8 mouse cellular contexts compared by ENCODE assay signal in the genomic region with DNA sequence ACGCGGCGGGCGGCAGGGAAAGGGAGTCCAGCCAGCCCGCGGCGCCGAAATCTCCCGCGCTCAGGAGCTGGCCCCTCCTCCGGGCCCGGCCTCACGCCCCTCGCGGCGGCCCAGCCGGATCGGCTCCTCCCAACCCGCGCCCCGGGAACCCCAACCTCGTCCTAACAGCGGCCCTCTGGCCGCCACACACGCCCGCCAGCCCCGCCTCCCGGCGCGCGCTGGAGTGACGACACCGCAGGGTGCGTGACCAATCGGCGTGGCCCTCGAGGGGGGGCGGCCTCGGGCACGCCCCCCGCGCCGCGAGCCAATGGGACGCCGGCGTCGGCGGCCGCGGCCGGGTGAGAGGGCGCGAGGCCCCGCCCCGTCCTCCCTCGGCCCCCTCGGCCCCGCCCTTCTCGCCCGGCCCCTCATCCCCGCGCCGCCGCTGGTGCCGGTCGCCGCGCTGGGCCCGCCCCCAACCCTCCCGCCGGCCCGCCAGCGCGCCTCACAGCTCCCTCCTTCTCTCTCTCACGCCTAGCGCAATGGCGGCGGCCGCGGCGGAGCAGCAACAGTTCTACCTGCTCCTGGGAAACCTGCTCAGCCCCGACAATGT. TPM values are rescaled to one million over a fixed set of nuclear protein-coding genes. Genes with fewer than 3 reads are reported as not detected.
DNase-seq lines count a peak whose midpoint lies in the region; ATAC-seq and TF ChIP-seq lines count a peak whose summit lies in the region.

A gene (plus strand): TSS at position 492 of the 592 bp plus-strand sequence.

- TF ChIP-seq CTCF in layer of hippocampus, adult 2 months (conservative IDR thresholded peaks at IDR 0.05): no peak
- TF ChIP-seq CTCF in lung, embryonic 14.5 days (IDR thresholded peaks at IDR 0.05; ENCODE audit: low read depth): no peak
- no peak for TF ChIP-seq CTCF in olfactory bulb, adult 2 months (IDR thresholded peaks at IDR 0.05; ENCODE audit: insufficient read depth, low read depth, low read length)
- TF ChIP-seq CTCF in thymus, adult 2 months (IDR thresholded peaks at IDR 0.05; ENCODE audit: borderline replicate concordance, control insufficient read depth, extremely low read depth, insufficient read depth, low read length, poor library complexity): peak; percentile 53; the same call in 1 of the 2 replicates

- intact Hi-C loops in heart, postnatal 36 days (cut with DNase I): loop anchor here (2.0 to 10.0 kb wide), 3 partner anchors 78 to 436 kb away; a partner anchor contains a TSS

- WGBS in forebrain, embryonic 16.5 days: under 1% methylated on average over 52 of the region's 83 CpGs
- 1% methylated on average over 44 of the region's 83 CpGs for WGBS in lung, embryonic 14.5 days
- WGBS in olfactory bulb, adult 2 months: under 1% methylated on average over 83 of the region's 83 CpGs
- WGBS in thymus, adult 2 months: under 1% methylated on average over 78 of the region's 83 CpGs

- peaks cover 2 to 7% of the 10 kb centered on the region in 2 experiments; a peak in 3 of 4 replicates for H3K4me1 ChIP-seq in ES-E14 (ENCODE audit: control insufficient read depth in 2 of 2, insufficient read depth in 2 of 2, low read length in 2 of 2, poor library complexity in 1 of 2)
- H3K4me1 ChIP-seq in forebrain, embryonic 16.5 days (replicated peaks; ENCODE audit: control insufficient read depth, insufficient read depth, low read length): peaks cover 13% of the 10 kb centered on the region
- H3K4me1 ChIP-seq in lung, embryonic 14.5 days (ENCODE audit: insufficient read depth): no peaks in the 10 kb centered on the region
- peaks cover 8% of the 10 kb centered on the region; the same call in 1 of the 2 replicates for H3K4me1 ChIP-seq in olfactory bulb, adult 2 months (ENCODE audit: control insufficient read depth, insufficient read depth, low read length)
- peaks cover 4% of the 10 kb centered on the region; the same call in 1 of the 2 replicates for H3K4me1 ChIP-seq in thymus, adult 2 months (replicated peaks; ENCODE audit: control insufficient read depth, insufficient read depth, low read length)

- peak within 1 kb of the TSS; percentile 98 to 100 for H3K4me3 ChIP-seq in ES-E14 (ENCODE audit: insufficient read depth in 1 of 2, low read depth in 1 of 2, low read length in 2 of 2, poor library complexity in 1 of 2, severe bottlenecking in 1 of 2)
- H3K4me3 ChIP-seq in forebrain, embryonic 16.5 days (replicated peaks; ENCODE audit: low read length): peak within 1 kb of the TSS; percentile 88
- peak within 1 kb of the TSS; percentile 84 for H3K4me3 ChIP-seq in layer of hippocampus, adult 2 months
- H3K4me3 ChIP-seq in lung, embryonic 14.5 days (ENCODE audit: low read depth, low read length): peak within 1 kb of the TSS; percentile 82
- peak within 1 kb of the TSS; percentile 68 for H3K4me3 ChIP-seq in olfactory bulb, adult 2 months (ENCODE audit: insufficient read depth, low read depth, low read length)
- H3K4me3 ChIP-seq in thymus, adult 2 months (ENCODE audit: control insufficient read depth, insufficient read depth, low read length): peak within 1 kb of the TSS; percentile 68

- no peaks in the 10 kb centered on the region for H3K9me3 ChIP-seq in ES-E14 (ENCODE audit: control insufficient read depth, insufficient read depth, low read depth, low read length)
- H3K9me3 ChIP-seq in forebrain, embryonic 16.5 days (ENCODE audit: control insufficient read depth, low read length): no peaks in the 10 kb centered on the region
- no peaks in the 10 kb centered on the region for H3K9me3 ChIP-seq in lung, embryonic 14.5 days (ENCODE audit: low read depth, low read length)

- in situ Hi-C loops in ES-E14 (cut with MboI; ENCODE audit: low sequenced_read_pairs in 2 of 2, unreplicated experiment in 2 of 2): no loop called here

- 0 out of 2 replicates have a peak, but pooled peaks cover under 1% of the 10 kb centered on the region for H3K36me3 ChIP-seq in ES-E14 (ENCODE audit: control insufficient read depth, insufficient read depth, low read length, poor library complexity, severe bottlenecking)
- no peaks in the 10 kb centered on the region for H3K36me3 ChIP-seq in forebrain, embryonic 16.5 days (ENCODE audit: control insufficient read depth, insufficient read depth)
- no peaks in the 10 kb centered on the region for H3K36me3 ChIP-seq in lung, embryonic 14.5 days (ENCODE audit: insufficient read depth)
- H3K36me3 ChIP-seq in thymus, adult 2 months (ENCODE audit: control insufficient read depth, insufficient read depth, low read length): no peaks in the 10 kb centered on the region

- H3K27me3 ChIP-seq in forebrain, embryonic 16.5 days (replicated peaks; ENCODE audit: control insufficient read depth, insufficient read depth, low read length): no peaks in the 10 kb centered on the region
- H3K27me3 ChIP-seq in lung, embryonic 14.5 days (ENCODE audit: insufficient read depth, low read length): no peaks in the 10 kb centered on the region
- H3K27me3 ChIP-seq in thymus, adult 2 months (ENCODE audit: control insufficient read depth, insufficient read depth, low read length): no peaks in the 10 kb centered on the region

- TF ChIP-seq POLR2A in olfactory bulb, adult 2 months (IDR thresholded peaks at IDR 0.05; ENCODE audit: insufficient read depth, low read depth, low read length): peak; percentile 48
- TF ChIP-seq POLR2A in thymus, adult 2 months (IDR thresholded peaks at IDR 0.05; ENCODE audit: control insufficient read depth, extremely low read depth, insufficient read depth, low read length, poor library complexity): peak; percentile 66

- H3K27ac ChIP-seq in ES-E14 (ENCODE audit: insufficient read depth, low read depth, low read length, poor library complexity, severe bottlenecking): peak within 1 kb of the TSS; percentile 80
- H3K27ac ChIP-seq in forebrain, embryonic 16.5 days (ENCODE audit: low read length): peak within 1 kb of the TSS; percentile 86
- peak within 1 kb of the TSS; percentile 92 for H3K27ac ChIP-seq in layer of hippocampus, adult 2 months
- peak within 1 kb of the TSS; percentile 95 for H3K27ac ChIP-seq in lung, embryonic 14.5 days (ENCODE audit: low read depth)
- H3K27ac ChIP-seq in olfactory bulb, adult 2 months (ENCODE audit: insufficient read depth, low read depth, low read length): no peak within 1 kb of the TSS; the same call in 1 of the 2 replicates
- H3K27ac ChIP-seq in thymus, adult 2 months (ENCODE audit: control insufficient read depth, insufficient read depth, low read length): no peak within 1 kb of the TSS

- peak; percentile 85 for DNase-seq in ES-E14 (ENCODE audit: low read depth, low spot score)
- peak; percentile 96 for DNase-seq in cerebellum, adult 11-12 months
- peak; percentile 94 for DNase-seq in heart, postnatal 36 days
- DNase-seq in layer of hippocampus, adult 2 months (ENCODE audit: low spot score in 2 of 2): peak; percentile 93 to 96
- DNase-seq in lung, embryonic 14.5 days: peak; percentile 99
- peak; percentile 94 for DNase-seq in thymus, adult 2 months

- peak within 1 kb of the TSS; percentile 97 for H3K9ac ChIP-seq in ES-E14 (ENCODE audit: insufficient read depth, low read depth, low read length, poor library complexity, severe bottlenecking)
- H3K9ac ChIP-seq in forebrain, embryonic 16.5 days (replicated peaks; ENCODE audit: low read depth, low read length): peak within 1 kb of the TSS; percentile 90
- H3K9ac ChIP-seq in lung, embryonic 14.5 days: peak within 1 kb of the TSS; percentile 86

- peak within 1 kb of the TSS; percentile 89 for H3K4me2 ChIP-seq in forebrain, embryonic 16.5 days (ENCODE audit: low read length)
- H3K4me2 ChIP-seq in lung, embryonic 14.5 days: peak within 1 kb of the TSS; percentile 93

- peak; percentile 94 for ATAC-seq in forebrain, embryonic 16.5 days
- ATAC-seq in lung, embryonic 14.5 days (ENCODE audit: insufficient read depth): peak; percentile 98

TF ChIP-seq in ES-E14, 5 proteins besides CTCF, POLR2A, EP300 and RAD21:
- TF ChIP-seq MAFK (IDR thresholded peaks at IDR 0.05; ENCODE audit: insufficient read depth, low read depth, low read length) (no peak), ZNF384 (IDR thresholded peaks at IDR 0.05; ENCODE audit: low read depth, low read length) (no peak), HCFC1 (IDR thresholded peaks at IDR 0.05; ENCODE audit: borderline replicate concordance, insufficient read depth, low read length) (no peak), ZC3H11A (IDR thresholded peaks at IDR 0.05; ENCODE audit: borderline replicate concordance, low read depth, low read length) (no peak), CHD2 (IDR thresholded peaks at IDR 0.05; ENCODE audit: low read depth, low read length) (no peak)

RNA-seq across cellular contexts. Expression of the gene that starts here (rescaled TPM):
- 143 and 194 TPM in 2 replicates for total RNA-seq in ES-E14 (2012; rRNA removed)
- 84.9 and 104 TPM in 2 replicates for polyA plus RNA-seq in forebrain, embryonic 16.5 days (2015; fragmentation: Nextera tagmentation; extraction: Ambion mirVana)
- 100 to 1,000 TPM; 103 to 108 TPM for total RNA-seq in heart, postnatal 36 days (2021)
- 10 to 100 TPM; 96.9 to 98.5 TPM for total RNA-seq in layer of hippocampus, adult 2 months (2021)
- polyA plus RNA-seq in lung, embryonic 14.5 days (2014; fragmentation: Nextera tagmentation; extraction: Ambion mirVana): 131 and 132 TPM in 2 replicates
- polyA plus RNA-seq in olfactory bulb, adult 2 months (2012; ENCODE audit: insufficient read depth, insufficient read length, low replicate concordance, missing spikeins): 73.4 TPM in 1 of 2 replicates, not detected in the other
- polyA plus RNA-seq in thymus, adult 2 months (2012; rRNA removed): 27.7 and 33.5 TPM in 2 replicates

Comparison
In these comparisons a context has a peak if more than half of its experiments do, and no peak if none do; other contexts are left out.
1. H3K27ac ChIP-seq: peak in ES-E14 (single experiment), forebrain, embryonic 16.5 days (single experiment), layer of hippocampus, adult 2 months (single experiment) and lung, embryonic 14.5 days (single experiment); none in olfactory bulb, adult 2 months (single experiment) and thymus, adult 2 months (single experiment).
2. Peak in every context shown above with its lines, with median percentiles within 50 percentile points of each other: DNase-seq, H3K4me3 ChIP-seq and H3K9ac ChIP-seq.